Mouse (Mus musculus): ENCODE results near the gene Fuz.

The Fuz gene

DNA sequence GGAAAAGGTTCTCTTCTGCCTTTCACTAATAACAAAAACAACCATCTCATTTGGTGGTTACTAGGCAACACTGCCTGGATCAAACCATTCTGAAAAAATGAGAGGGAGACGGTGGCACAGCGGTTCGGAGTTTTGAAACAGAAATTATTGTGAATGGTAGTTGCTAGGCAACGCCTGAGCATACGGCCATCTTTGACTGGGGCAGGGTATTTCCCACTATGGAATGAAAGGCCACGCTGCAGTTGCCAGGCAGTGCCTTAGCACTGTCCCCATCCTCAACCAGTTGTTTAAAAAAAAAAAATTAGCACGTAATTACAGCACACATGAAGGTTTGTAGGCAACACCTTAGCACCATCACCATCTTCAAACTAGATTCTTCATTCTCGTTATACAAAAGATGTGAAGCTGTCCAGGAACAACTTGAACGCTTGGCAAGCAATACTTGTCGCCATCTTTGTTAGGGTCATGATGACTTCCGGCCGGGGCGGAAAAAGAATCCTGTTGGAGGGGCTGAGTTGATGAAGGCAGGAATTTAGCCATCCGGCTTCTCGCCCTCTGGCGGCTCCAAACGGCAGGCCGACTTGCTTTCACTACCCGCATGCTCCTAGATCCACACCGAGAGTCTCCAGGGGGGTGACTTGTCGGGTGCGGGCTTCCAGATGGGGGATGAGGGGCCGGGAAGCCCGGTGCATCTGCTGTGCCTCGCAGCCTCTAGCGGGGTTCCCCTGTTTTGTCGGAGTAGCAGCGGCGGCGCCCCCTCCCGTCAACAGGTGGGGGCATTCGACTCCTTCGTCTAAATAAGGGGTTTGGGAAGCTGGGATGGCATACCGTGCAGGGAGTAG lies at the start of gene Fuz:
Gene Fuz, plus strand, starts transcription at position 487 of the 842 bp plus-strand sequence.
- DNase-seq = peak; percentile 91 to 95

DNA sequence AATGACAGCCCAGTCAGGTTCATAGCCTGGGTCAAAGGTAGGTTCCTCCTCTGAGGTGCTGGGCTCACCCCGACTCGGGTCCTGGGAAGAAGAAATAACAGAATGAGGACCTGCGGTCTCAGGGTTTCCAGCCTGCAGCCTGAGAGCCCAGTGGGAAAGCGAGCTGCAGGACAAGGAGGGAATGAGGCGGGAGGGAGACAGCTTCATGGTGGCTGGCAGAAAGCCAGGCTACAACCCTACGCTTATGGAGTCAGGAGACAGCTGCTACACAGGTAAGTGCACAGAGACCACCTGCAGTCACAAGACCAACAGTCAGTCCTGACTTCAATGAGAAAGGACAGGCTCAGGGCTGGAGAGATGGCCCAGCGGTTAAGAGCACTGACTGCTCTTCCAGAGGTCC lies 49.1 kb upstream of the Fuz start:
- peak; percentile 27 to 40 for DNase-seq

DNA sequence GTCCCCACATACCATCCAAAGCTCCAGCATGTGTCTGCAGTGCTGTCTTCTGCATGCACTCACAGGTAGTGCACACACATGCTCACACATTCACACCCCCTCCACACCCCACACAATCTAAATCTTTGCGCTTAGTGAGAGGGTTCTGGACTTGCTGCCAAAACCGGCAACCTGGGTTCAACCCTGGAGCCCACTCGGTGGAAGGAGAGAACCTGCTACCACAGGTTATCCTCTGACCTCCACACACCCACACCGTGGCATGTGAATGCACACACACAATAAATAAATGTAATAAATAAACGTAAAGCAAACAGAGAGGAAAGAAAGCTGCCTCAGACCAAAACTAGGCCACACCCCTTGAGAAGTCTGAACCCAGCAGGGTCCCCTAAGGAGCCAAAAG lies 48.1 kb upstream of the Fuz start:
- DNase-seq = peak in 1 of 2 experiments; percentile 43

DNA sequence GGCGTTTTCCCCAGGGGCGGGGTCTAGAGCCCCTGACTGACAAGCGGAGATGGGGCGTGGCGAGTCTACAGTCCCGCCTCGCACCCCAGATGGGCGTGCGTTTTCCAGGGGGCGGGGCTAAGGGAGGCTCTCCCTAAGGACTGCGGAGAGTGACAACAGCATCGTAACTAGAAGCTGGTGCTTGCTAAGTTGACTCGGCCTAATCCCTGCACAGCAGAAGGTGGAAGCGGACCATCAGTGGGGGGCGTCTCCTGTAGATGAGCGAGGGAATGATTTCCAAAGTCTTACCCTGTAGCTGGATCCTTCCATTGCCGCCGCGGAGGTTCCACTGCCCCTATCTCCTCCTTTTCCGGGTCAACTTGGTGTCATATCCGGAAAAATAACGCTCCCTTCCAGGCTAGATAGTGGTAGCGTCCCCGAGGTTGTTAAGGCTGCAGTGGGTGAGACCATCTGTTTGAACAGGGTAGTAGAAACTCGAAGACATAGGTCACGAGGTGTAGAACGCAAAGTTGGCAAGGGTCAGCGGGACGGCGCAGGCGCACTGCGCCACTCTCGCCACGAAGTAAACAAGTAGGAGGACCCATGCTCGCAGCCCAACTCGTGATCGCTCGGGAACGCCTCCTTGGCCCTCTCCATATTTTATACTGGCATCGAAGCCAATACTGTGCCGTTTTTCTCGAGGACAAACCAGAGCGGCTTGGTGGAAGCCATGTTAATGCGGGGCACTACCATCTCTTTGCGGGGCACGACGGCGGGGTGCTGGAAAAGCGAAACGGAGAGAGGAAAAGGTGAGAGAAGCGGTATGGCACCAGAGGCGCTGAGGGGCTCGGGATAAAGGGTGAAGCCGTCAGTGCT lies 47.1 kb upstream of the Fuz start, which contains the start of the genes Akt1s1 and Tbc1d17:
Gene Akt1s1, plus strand, starts transcription at position 431 of the 855 bp plus-strand sequence.
Gene Tbc1d17, minus strand, starts transcription at position 519 of the 855 bp plus-strand sequence.
- peak; percentile 99 for DNase-seq

DNA sequence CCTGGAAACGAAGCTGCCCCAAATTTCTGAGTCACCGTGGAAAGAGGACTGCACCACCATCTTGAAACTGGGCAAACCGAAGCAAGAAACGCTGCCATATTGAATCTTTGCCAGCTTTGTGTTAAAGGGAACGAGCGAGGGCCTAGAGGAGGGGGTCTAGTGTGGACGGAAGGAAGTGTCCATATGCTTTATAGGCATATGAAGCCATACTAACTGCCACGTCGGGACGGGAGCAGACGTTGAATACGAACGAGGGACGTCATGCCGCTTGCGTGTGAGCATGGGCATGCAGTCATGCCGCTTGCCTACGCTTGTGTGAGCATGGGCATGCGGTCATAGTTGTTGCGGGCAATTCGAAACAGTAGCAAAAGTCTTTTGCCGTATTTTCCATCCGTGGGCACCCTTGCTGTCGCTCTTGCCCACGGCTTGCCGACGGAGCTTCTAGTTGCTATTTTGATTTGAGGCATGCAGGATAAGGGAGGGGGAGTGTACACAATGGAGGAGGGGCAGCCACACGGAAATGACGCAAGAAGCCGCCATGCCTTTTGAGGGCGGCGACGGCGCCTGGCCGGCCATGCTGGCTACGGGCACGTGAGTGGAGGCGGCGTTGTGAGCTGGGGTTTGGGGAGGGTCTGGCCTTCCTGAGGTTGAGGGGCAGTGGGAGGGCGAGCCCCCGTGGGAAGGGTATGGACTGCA lies 46.3 kb upstream of the Fuz start:
- DNase-seq = peak; percentile 91 to 92

DNA sequence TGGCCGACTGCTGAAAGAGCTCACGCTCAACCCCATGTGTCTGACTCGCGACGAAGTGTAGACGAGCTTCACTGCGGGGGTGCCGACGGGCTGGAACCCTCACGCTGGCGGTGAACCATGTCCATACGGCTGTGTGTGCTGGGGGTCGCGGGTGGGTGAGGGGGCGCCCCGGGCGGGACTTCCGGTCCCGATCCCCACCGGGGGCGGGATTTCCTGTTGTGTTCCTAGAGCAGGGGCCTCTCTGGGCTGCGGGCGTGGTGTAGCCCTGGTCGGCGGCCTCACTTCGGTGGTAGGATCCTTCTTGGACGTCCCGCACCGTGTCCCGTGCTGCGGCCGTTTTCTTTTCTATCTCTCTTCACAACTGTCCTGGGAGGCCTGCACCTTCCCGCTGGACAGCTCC lies 45.7 kb upstream of the Fuz start:
- DNase-seq = peak; percentile 74 to 81

DNA sequence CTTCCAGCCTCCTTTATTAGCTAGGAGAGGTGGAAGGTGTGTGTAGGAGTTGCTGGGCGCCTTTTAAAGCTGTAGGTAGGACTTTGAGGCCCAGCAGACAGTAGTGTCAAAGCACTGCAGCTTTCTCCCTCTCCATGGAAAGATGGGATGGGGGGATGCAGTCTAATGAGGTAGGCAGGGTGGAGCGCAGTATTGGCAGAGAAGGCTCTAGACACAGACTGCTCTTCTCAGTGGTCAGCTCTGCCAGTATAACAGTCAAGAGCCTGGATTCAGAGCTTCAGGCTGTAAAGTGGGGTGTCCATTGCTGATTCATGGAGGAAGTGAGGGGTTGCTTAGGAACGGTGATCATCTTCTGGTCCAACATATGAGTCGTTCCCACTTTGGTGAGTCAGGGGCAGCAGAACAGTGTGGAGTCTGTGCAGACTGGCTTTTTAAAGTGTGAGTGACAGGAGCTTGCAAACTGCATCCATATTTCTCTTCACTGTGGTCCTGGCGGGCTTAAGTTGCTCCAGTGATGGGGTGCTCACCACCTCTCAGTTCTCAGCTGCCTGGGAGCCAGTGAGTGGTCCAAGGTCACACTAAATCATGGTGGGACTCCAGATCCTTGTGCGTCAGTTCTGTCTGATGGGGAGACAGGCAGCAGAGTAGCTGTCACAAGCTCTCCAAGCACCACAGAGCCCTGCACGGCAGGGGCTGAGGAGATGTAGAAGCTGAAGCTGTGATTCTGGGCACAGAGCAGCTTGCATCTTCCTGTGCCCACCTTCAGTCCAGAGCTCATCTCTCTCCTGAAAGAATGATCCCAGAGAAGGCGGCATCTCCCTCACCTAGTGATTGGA lies 44.9 kb upstream of the Fuz start:
- no peak for DNase-seq

DNA sequence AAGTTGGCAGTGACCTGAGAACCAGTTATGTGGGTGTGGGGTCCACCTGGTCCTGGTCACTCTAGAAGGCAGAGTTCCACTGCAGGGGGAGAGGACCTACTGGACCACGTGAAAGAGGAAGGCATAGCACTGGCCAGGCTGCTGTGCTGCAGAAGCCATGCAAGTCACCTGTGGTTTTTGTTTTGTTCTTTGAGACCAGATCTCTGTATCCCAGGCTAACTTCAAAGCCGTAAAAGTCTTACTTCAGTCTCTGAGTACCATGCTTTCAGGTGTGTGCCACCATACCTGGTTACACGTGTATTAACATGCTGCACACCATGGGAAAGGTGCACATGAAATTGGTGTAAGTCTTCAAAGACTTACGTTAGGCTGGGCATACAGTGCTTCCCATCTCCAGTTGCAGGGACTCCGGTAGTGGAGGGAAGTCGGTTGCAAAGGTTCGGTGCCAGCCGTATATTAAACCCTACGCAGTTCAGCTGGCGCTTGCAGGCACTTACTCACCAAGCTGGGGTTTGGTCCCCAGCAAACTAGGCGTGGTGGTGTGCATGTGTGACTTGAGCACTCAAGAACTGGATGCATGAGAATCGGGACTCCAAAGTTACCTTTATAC lies 44.1 kb upstream of the Fuz start:
- no peak for DNase-seq

DNA sequence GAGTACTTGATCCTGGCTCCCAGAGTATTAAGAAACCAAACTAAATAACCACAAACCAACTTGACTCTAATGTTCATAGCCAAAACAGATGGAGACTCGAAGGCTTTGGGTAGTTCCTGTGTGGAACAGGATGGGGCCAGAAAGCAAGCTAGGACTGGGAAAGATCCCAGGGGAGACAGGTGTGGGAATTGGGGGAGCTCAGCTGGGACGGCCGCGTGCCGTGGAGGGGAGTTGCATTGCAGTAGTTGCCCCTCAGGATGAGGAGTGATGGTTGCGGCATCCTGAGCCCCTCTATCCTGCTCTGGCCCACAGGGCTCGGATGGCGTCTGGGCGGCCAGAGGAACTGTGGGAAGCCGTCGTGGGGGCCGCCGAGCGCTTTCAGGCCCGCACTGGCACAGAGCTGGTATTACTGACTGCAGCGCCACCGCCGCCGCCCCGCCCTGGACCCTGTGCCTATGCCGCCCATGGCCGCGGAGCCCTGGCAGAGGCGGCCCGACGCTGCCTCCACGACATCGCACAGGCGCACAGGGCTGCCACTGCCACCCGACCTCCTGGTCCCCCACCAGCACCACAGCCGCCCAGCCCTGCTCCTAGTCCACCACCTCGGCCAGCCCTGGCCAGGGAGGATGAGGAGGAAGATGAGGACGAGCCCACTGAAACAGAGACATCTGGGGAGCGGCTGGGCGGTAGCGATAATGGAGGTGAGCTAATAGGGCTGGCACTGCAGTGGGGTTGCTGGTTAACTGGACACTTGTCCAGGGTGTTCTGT lies 43.4 kb upstream of the Fuz start:
- peak in 1 of 2 experiments; percentile 40 for DNase-seq

DNA sequence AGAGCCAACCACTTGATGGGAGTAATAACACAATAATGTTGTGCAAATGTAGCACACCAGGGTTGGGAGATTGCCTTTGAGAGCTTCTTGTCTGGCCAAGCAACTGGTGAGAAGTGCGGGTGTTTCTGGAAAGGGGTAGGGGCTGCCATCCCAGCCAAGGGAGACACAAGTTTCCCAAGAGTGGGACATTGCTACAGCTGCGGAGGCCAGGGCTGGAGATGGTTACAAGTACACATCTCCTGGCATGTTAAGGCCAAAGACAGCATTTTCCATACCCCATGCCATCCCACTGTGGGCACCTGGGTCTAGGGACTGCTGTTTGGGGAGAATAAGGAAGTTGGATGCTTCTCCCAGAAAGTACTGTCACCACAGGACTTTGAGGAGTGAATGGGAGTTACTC lies 42.8 kb upstream of the Fuz start:
- DNase-seq = no peak

DNA sequence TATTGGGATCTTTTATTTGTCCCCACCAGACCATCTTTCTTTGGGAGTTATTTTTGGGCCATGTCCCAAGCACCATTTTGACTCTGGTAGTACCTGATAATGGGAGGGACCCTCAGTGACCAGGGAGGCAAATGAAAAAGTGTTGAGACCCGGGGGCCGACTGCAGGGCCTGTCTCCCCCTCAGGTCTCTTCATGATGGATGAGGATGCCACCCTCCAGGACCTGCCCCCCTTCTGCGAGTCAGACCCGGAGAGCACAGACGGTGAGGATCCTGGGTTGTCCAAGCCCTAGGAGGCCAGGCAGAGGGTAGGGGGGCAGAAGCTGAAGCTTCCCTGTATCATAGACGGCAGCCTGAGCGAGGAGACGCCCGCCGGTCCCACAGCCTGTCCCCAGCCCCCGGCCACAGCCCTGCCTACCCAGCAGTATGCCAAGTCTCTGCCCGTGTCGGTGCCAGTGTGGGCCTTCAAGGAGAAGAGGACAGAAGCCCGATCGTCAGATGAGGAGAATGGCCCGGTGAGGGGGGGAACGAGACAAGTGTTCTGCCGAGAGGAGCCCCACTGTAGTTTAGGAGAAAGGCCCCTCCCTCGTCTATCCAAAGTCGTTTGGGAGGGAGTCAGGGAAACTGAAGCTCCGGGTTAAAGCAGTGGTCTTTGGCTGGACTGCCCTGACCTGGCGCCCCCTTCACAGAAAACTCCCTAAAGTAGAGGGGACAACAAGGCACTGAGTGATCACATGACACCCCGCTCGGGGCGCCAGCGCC lies 42.1 kb upstream of the Fuz start:
- peak; percentile 36 to 42 for DNase-seq

DNA sequence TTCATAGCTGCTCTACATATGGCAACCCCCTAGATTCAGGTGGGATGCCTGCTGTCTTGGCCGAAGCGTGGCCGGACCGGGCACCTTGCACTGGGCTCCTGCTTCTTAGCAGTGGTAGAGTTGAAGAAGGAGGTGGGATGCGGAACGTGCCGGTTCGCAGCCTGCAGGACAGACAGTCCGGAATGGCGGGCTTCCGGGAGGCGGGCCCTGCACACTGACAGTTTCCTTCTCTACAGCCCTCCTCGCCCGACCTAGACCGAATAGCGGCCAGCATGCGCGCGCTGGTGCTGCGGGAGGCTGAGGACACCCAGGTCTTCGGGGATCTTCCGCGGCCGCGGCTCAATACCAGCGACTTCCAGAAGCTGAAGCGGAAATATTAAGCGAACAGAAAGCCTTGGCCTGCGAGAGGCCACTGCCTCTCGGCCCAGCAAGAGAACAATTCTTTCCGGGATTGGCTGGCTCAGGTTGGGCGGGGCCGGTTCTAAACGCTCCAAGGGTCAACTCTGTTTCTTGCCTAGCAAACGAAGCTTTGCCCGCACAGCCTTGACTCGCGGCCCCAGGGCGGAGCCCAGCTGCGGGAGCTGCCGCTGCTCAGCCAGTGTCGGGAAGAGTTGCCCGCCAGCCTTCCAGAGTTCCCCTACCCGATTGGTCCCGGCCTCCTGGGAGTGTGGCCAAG lies 41.4 kb upstream of the Fuz start:
- DNase-seq = peak; percentile 83 to 85

DNA sequence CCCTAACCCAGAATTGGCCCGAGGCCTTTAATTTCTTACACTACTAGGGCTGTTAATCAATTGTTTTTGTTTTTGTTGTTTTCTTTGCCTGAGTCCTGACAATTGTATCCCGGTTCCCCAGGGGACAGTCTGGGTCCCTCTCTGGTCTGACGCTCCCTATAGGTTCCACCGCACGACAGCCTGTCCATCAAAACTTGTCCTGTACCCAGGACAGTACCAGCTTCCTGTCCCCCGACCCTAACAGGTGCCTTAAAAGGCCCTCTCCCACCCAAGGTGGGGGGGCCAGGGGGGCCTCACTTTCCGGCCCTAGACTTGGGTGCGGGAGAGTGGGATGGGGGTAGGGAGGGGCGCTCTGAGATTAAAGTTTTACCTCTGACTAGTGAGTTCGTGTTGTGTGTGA lies 40.8 kb upstream of the Fuz start:
- DNase-seq = no peak

DNA sequence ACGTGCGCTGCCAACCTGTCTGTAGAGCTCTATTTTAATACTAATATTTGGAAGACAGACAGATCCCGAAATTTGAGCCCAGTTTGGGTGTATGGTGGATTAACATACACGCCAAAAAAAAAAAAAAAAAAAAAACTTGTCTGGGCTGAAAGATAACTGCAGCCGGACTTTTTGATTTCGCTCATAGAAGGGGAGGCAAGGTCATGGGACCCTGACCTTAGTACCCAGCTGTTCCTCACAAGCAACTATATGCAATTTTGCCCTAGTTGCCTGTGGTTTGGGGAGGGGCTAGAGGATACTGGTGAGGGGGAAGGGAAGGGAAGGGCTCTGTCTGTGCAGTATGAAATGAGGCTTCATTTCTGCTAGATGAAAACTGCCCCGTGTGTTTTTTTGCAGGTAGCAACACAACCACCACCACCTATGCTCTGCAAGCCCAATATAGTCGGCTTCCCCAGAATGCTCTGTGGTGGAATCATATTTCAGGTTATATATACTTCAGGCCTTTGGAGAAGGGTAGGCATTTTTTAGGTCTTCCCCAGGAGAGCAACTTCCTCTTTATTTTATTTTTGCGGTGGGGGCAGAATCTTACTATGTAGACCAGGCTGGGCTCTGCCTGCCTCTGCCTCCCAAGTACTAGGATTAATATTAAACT lies 39.5 kb upstream of the Fuz start:
- no peak for DNase-seq

DNA sequence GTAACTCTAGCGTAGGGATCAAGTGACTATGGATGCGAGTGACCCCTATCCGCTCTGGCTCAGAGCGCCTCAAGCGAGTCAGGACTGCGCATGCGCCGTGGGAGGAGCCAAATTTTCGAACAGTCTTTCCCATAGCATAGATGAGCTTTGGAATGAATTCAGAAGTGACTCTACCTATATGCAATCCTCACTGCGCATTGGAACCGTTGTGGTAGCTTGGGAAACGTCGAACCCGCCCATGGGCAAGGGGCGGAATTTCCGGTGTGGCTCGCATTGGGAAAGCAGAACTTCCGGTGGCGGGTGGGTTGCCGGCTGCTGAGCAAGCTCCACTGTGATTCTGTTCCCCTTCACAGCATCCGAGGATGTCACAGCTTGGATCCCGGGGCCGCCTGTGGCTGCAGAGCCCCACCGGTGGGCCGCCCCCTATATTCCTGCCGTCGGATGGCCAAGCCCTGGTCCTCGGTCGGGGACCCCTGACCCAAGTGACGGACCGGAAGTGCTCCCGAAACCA lies 38.8 kb upstream of the Fuz start, which contains the start of gene Pnkp:
Gene Pnkp, plus strand, starts transcription at position 98 of the 511 bp plus-strand sequence.
- DNase-seq = peak; percentile 81 to 86

DNA sequence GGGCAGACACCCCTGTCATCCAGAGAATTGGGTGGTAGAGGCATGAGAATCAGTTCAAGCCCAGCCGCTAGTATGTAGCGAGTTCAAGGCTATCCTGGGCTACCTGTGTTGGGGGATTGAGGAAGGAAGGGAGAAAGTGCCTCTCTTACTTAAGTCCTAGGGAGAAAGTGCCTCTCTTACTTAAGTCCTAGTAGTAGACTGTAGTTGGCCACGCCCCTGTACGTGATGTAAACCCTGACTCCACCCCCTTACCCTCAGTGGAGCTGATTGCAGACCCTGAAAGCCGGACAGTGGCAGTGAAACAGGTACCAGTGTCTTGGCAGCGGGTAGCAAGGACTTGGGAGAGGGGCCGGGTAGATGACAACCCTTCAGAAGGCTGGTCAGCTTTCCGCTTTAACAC lies 38.0 kb upstream of the Fuz start:
- no peak for DNase-seq

DNA sequence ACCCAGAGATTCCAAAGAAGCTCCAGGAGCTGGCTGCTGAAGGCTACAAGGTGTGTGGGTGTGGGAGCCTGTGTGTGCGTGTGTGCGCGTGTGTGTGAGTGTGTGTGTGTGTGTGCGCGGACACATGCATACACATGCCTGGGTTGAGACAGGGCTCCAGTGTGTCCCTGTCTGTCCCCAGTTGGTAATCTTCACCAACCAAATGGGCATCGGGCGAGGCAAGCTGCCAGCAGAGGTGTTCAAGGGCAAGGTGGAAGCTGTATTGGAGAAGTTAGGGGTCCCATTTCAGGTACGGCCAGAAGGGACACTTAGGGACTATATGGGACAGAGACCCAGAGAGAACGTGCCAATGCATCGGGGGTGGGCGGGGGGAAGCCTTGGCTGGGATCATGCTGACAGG lies 36.0 kb upstream of the Fuz start:
- DNase-seq = no peak

DNA sequence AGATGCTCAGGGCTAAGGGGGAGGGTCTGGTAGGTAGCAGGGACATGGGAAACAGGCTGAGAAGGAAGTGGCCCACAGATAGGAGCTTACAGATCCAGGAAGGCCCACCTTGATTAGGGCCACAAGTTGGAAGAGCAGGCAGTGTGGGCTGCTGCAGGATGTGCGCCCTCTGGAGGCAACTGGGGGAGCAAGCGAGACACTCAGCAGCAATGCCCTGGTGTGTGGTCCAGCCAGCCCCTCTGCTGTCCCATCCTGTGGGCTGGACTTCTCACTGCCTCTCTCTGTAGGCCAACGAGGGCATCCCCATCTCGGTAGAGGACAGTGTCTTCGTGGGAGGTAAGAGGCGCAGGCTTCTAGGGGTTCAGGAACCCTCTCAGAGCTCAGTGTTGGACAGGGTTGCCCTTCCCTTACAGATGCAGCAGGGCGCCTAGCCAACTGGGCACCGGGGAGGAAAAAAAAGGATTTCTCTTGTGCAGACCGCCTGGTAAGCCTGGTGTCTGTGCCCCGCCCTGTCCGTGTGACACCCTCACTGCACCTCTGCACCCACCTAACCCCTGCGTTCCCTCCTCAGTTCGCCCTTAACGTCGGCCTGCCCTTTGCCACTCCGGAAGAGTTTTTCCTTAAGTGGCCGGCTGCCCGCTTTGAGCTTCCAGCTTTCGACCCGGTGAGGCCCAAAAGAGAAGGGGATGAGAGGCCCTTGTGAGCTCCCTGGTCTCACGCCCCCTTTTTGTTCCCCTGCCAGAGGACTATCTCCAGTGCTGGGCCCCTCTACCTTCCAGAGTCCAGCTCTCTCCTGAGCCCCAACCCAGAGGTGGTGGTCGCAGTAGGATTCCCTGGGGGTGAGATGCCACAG lies 35.1 kb upstream of the Fuz start:
- DNase-seq = peak; percentile 70 to 80

Measured in cerebellum, adult 18-20 months (tissue).